Mouse (Mus musculus): Measurements from ENCODE around the gene BC030499. TPM values are rescaled to one million over a fixed set of nuclear protein-coding genes. Genes with fewer than 3 reads are reported as not detected.

The BC030499 gene
- total RNA-seq, 2 experiments from 2014 or later: 0.38 to 0.46 TPM

DNA sequence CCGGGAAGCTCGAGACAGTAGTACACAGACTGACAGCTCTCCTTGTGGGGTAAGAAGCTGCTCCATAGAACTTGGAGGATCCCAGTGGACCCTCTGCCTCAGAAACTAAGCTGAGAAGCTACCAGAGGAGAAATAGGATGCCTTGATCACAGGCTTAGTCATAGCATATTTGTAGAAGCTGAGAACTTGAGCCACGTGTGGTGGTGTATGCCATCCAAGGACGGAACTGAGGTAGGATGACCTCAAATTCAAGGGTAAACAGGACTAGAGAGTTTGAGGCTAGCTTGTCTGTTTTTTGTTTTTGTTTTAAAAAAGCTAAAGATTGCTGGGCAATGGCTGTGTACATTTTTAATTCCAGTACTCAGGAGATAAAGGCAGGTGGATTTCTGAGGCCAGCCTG, 14.6 kb downstream of the BC030499 start:
- peak; percentile 32 for DNase-seq (ENCODE audit: low spot score)

DNA sequence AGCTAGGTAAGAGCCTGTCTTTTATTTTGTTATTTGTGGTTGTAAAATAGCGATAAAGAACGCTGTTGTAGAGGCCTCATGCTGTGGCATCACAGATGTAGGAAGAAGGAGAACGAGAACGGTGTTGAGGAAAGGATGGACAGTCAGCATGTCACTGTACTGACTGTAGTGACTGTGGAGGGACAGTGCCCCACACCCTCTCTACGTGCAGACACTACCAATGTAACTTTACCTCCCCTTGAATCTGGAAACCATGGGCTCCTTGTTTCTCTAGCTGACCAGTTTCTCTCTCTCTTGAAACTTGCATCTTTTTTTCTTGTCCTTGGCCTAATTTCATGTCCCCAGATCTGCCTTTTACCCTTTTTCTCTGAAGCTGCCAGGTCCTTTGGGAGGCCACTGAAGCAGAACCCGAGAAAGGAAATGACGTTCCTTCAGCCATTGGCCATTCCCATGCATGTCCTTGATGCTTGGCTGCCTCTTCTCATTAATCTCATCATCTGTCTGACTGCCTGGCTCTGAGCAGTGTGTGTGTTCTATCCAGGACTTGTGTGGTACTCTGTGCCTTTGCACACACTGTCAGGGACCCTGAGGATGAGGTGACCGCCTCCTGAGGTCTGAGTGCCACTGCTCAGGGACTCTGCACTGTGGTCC, 20.3 kb downstream of the BC030499 start:
- no peak for DNase-seq (ENCODE audit: low spot score)

DNA sequence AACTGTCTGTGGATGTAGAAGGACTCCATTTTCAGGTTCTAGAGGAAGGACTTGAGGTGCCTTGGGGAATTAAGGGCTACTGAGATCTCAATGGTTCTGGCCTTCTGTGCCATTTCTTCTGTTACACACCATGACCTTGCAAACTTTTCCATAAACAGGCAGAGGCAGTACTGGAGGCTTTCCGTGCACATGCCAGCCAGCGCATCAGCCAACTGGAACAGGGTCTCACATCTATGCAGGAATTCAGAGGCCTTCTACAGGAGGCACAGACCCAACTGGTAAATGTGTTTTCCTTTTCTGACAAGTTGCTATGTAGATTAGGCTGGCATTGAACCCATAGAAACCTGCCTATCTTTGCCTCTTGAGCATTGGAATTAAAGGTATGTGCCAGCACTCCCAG, 23.0 kb downstream of the BC030499 start:
- DNase-seq (ENCODE audit: low spot score): no peak

DNA sequence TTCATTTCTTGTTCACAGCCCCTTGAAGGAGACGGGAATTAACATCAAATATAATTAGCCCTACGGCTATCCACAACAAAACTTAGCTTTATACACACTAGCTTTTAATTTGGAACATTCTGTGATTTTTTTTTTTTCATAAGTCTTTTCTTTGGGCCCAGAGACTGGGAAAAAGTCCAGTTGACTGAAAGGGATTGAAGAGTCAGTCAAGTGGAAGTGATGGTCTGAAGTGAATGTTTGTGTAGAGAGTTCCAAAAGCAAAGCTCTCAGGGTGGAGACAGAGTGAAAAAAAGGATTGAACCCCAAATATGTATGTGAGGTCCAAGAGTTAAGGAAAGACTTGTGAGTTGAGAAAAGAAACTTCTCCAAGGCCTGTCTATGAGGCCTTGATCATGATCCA, 27.8 kb downstream of the BC030499 start:
- no peak for DNase-seq (ENCODE audit: low spot score)

DNA sequence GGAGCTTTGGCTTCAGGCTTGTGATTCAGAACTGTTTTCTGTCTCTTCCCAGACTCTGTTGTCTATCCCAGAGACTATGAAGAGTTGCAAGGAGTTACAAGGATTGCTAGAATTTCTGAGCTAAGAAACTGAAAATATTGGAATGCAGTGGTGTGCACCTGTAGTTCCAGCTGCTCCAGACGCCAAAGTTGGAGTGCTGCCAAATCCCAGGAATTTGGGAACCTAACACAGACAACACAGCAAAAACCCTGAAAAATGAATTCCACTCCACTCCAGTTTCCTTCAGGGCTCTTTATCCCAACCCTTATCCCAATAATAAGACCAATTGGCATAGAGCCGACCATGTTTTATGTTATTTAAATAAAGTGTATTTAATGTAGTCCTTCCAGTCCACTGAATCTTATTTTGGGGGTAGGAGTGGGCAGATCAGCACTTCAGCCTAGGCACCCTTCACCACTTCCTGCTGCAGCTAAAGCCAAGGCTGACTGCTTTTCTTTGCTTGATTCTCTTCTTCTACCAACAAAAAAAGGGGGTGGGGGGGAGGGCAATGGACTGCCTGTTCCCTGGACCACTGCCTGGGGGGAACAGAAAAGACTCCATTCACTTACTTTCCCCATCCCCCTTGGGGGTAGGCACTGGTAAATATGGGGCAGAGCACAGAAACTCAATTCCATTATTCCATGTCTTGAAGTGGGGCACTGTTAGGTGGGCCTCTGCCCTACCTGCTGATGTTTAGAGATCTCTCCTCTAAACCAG, 31.6 kb downstream of the BC030499 start:
- DNase-seq (ENCODE audit: low spot score): no peak

DNA sequence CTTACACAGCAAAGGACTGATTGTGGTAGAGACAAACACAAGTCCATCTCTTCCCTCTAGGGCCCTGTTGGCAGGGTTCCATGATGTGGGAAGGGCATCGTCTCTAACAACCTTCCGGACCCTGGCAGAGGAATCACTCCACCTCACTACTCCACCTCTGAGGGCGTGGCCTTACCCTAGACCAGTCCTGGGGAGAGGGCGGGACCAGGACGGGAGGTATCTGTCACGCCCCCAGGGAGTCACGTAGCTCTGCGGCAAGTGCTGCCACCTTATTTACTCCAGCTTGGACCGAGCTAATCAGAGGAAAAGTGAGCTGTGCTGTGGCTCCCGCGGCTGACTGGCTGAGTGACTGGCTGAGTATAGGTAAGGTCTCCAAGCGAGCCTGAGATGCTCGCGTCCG, 32.2 kb downstream of the BC030499 start, which contains the start of gene Aldoc:
Gene Aldoc, plus strand, starts transcription at position 109 of the 400 bp plus-strand sequence.
- DNase-seq (ENCODE audit: low spot score): peak; percentile 69

DNA sequence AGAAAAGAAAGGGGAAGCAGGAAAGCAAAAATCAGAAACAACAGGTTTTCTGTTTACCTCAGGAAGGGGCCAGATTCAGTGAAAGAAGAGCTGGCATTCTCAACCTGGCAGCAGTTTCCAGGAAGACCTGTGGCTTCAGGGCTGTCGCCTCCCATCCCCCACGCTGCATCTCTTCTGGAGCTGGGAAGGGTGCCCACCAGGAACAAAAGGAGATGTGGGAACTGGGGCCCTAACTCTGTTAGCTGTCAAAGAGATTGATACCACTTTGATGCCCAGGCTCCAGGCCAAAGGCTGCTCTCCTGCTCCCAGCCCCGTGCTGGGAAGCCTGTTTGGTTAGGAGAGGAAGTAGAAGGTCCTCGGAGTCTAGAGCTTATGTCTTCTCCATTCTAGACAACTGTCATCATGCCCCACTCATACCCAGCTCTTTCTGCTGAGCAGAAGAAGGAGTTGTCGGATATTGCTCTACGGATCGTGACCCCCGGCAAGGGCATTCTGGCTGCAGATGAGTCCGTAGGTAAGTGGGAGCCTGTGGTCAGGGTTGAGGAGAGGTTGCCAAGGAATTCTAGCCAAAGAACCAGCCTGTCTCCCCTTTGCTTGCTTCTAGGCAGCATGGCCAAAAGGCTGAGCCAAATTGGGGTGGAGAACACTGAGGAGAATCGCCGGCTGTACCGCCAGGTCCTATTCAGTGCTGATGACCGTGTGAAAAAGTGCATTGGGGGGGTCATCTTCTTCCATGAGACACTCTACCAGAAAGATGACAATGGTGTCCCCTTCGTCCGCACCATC, 33.6 kb downstream of the BC030499 start:
- DNase-seq (ENCODE audit: low spot score): no peak

DNA sequence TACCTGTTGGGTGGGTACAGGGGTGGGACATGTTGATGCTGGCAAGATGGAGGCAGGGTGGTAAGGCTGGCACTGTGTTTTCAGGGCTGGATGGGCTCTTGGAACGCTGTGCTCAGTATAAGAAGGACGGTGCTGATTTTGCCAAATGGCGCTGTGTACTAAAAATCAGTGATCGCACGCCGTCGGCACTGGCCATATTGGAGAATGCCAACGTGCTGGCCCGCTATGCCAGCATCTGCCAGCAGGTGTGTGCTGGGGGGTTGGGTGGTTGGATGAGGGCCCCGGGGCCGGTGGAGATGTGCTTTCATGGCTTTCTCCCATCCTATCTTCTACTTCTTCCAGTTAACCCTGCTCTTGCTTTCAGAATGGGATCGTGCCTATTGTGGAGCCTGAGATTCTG, 34.3 kb downstream of the BC030499 start:
- no peak for DNase-seq (ENCODE audit: low spot score)

DNA sequence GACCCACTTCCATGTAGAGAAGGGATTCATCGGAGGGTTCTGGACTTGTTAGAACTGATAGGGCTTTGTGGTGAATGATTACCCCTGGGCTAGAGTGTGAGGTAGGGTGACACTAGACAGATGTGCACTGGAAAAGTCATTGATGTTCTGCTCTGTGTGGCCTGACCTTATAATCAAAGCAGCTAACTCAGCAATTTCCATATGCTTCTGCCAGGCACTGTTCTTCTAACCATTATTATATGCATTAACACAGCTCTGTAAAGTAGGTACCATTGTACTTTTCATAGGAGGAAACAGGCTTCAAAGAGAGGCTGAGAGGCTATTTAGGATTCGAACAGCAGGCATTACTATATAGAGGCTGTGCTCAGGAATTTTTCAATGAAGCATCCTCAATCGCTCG, 36.6 kb downstream of the BC030499 start:
- DNase-seq (ENCODE audit: low spot score): no peak

DNA sequence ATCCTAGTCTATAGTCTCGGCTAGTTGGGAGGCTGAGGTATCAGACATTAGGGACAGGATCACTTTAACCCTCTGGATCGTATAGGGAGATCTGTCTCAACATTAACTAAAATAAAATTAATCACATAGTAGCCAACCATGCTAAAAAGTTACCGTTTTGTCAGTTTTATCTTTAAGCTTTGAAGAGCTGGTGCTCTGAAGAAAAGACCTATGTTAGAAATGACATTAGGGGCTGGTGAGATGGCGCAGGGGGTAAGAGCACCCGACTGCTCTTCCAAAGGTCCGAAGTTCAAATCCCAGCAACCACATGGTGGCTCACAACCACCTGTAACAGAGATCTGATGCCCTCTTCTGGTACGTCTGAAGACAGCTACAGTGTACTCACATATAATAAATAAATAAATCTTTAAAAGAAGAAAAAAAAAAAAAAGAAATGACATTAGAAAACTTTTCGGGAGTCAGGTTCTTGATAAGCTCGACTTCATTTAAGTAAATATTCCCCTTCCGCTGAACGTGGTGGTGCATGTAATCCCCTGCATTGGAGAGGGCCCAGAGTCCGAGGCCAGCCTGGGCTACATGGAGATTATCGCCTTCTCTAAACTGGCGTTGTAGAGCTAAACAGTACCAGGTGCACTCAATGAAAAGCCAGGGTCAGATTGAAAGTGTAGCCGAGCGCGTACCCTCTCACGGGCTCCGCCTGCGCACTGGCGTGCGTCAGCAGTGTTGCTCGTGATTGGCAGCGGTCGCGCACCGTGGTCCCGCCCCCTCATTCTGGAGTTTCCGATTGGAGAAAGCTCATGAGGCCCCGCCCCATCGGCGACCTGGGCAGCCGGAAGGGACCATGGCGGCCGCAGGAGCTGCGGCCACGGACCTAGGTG, 37.2 kb downstream of the BC030499 start, which contains the start of gene Pigs:
Gene Pigs, plus strand, starts transcription at position 782 of the 878 bp plus-strand sequence.
- DNase-seq (ENCODE audit: low spot score): peak; percentile 98

DNA sequence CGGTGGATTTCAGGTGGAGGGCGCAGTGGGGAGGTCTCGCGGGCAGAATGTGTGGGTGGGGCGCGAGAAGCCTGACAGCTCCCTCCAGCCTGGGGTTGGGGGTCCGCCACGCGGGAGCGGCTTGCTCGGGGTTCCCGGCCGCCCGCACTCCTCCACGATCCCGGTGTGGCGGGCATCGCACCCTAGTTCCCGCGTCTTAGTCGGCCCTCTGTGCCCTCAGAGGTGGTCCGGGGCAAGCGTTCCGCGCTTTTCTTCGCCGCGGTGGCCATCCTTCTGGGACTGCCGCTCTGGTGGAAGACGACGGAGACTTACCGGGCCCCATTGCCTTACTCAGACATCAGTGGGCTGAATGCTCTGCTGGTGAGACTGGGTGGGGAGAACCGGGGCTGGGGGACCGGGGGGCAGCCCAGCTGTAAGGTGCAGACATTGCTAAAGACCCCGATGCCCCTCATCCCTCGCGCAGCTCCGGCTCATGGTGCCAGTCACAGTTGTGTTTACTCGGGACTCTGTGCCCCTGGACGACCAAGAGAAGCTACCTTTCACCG, 37.9 kb downstream of the BC030499 start:
- DNase-seq (ENCODE audit: low spot score): no peak

DNA sequence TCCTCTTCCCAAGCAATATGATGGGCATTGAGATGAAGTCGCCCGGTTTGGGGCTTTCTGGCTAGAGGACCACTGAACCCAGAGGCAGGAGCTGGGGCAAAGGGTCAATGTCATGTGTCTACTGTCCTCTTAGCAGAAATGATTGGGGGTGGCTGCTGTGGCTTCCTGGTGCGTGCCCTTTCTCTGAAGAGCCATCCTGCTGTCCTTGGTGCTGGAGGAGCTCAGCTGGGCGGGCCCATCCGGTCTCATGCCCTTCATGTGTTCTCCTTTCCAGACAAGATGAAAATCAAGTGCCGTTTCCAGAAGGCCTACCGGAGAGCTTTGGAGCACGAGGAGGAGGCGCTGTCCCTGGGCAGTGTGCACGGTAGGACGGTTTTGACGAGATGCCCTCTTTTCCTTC, 42.0 kb downstream of the BC030499 start:
- no peak for DNase-seq (ENCODE audit: low spot score)

DNA sequence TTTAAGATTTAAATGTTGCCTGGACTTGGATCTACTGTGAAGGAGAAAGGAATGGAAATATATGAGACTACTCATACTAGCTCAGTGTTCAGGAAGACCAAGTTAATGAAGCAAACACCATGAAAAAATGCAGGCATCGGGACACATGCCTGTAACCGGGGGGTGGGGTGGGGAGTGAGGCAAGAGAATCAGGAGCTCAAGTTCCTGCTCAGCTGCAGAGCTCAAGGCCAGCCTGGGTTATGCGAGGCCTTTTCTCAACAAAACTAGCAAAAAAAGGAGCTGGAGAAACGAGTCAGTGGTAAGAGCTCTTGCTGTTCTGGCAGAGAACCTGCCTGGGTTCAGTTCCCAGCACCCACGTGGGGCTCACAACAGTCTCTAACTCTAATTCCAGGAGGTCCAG, 43.4 kb downstream of the BC030499 start:
- DNase-seq (ENCODE audit: low spot score): no peak

DNA sequence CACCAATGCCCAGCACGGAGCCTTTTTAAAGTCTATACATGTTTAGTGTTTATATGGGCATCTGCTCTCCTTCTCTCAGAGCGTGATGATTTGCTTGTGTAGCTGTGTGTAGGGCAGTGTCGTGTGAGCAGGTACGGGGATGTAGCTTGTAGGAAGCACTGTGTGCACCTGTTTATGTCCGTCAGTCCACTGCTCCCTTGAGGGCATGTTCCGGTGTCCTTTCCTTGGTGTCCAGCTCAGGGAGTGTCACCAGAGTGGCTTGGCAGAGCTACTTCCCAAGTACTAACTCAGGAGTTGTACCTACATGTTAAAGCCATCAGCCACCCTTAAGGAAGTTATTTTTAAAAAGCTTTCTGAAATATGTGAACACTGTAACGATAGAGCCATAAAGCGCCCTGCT, 46.4 kb downstream of the BC030499 start:
- DNase-seq (ENCODE audit: low spot score): peak; percentile 63

DNA sequence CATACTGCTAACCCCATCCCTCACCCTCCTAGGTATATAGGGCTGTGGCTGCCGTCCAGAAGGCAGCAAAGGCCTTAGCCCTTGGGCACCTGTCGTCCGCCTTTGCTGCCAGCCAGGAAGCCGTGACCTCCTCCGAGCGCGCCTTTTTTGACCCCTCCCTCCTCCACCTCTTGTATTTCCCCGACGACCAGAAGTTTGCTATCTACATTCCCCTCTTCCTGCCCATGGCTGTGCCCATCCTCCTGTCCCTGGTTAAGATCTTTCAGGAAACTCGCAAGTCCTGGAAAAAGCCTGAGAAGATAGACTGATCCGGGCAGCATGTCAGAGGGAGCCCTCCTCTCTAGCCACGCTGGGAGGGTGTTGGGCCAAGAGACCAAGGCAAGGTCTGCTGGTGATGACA, 51.1 kb downstream of the BC030499 start:
- DNase-seq (ENCODE audit: low spot score): no peak

DNA sequence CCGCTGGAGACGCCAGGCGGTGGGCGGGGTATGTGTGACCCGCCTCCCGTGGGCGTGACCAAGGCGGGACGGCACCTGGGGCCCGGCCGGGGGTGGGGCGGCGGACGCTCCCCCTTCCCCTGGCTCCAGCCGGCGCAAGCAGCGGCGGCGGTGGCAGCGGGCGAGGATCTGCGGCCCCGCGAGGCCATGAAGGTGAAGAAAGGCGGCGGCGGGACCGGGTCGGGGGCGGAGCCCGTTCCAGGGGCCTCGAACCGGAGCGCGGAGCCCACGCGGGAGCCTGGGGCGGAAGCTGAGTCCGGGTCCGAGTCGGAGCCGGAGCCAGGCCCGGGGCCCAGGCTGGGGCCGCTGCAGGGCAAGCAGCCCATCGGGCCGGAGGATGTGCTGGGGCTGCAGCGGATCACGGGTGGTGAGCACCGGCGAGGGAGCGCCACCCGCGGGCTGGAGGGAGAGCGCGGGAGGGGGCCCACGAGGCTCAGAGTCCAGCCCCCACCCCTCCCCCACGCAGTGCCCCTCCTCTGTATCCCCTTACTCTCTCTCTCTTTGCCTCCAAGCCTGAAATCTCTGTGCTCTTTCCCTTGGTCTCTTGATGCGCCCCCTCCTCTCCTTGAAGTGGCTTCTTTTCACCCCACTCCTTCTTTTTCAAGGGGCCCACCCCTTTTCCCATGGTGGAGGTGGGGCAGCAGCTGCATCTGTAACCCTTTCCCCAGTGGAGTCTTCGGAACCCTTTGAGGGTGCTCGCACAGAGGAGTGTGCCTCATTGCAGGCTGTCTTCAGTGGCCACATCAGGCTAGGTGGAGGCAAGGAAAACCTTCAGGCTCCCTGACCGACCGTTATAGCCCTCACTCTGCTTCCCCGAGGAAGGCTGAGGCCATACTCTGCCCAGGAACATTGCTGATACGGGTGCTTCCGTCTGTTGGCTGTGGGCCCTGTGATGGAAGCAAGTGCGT, 53.0 kb downstream of the BC030499 start, which contains the start of gene Unc119:
Gene Unc119, plus strand, starts transcription at position 102 of the 947 bp plus-strand sequence.
- peak; percentile 68 for DNase-seq (ENCODE audit: low spot score)

DNA sequence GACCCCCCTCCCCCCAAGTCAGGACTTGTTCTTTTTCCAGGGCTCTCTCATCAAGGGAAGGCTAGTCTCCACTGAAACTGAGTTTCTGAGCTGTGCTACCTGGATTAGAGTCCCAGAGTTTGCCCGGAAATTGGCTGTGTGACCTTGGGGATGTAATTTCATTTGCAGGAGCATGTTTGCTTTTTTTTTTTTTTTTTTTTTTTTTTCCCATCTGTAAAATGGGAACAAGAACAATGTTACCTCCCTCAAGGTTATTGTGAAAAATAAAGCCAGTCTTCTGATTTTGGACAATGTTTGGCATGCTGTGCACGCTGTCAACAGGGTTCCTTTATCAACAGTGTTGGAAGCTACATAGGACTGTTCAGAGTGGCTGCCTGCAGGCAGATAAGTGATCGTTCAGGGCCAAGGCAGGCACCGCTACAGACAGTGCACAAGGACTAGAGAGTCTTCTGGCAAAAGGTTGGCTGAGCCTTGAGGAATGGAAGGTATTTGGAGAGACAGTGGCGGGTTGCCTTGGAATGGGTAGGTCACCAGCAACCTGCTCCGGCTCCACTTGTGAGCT, 53.8 kb downstream of the BC030499 start:
- DNase-seq (ENCODE audit: low spot score): no peak

DNA sequence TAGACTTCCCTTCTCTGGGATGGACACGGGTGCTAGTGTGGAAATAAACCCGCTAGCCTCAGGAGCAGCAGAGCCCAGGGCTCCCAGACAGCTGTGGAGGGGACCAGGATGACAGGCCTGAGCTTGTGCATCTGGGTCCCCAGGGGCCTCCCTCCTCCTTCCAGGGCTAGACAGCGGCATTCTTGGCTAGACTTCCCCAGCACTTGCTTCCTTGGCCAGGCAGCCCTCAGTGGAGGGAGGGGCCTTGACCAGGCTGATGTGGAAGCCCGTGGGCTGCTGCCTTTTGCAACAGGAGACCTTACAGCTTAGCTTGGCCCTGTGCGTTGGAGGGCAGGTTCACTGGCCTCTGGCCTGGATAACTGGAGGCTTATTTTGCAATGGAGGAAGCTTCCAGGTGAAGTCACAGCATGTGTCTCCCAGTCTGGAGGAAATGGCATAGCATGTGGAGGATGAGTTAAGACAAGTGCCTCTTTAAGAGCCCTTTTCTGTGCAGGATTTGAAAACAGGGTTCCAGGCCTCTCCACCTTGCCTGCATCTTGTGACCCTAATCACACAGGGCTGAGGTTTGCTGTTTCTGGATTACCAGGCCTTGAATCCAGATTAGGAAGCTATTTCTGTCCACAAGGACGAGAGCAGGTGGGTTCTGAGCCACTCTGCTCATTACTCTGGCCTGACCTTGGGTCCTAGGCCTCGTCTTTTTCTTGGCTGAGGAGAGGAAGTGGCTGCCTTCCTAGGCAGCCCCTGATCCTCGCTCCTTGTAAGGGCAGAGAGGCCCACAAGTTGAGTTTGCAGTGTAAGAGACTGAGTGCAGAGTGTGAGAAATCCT, 54.5 kb downstream of the BC030499 start:
- DNase-seq (ENCODE audit: low spot score): peak; percentile 80
